Mouse (Mus musculus): ENCODE results near the gene Gsc2.

GRCm38 (mm10) chr16:17936776-17937175, 21.9 kb upstream of the Gsc2 start:
- TF ChIP-seq TAL1 (IDR thresholded peaks at IDR 0.05; ENCODE audit: low read length) (no peak), GATA1 (IDR thresholded peaks at IDR 0.05; ENCODE audit: low read length) (no peak)

Data from erythroblast, embryonic 14.5 days (primary cell).